Mouse (Mus musculus): ENCODE results near the gene Neurl3.

The Neurl3 gene

DNA sequence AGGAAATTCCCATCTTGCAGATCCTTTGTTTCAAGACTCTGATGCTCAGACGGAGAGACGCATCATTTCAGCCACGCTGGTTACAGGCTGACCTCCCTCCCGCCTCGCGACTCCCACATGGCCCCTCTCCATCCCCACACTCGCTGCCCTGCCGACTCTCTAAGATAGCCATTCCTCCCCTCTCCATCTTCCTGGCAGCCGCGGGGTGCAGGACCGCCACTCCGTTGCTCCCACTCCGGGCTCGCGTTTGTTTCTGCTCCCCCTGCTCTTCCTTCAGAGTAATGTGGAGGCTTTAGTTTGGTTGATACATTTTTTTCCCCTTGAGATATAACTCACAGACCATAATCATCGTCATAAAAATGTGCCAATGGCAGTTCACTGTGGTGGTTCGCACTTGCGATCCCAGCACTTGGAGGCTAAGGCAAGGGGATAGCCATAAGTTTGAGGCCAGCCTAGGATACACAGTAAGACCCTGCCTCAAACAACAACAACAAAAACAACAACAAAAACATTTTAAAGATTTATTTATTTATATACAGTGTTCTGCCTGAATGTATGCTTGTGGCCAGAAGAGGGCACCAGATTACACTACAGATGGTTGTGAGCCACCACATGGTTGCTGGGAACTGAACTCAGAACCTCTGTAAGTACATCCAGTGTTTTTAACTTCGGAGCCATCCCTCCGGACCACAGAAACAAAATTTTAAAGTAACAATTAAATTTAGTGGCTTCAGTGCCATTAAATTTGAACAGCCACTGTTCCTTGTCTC, 18.4 kb downstream of the Neurl3 start:
- DNase-seq (ENCODE audit: low read depth, low spot score): no peak
- no peaks in the 10 kb centered on the region for H3K27me3 ChIP-seq (ENCODE audit: control insufficient read depth, insufficient read depth, low read length, poor library complexity, severe bottlenecking)
- H3K36me3 ChIP-seq (ENCODE audit: control insufficient read depth, insufficient read depth, low read length, poor library complexity, severe bottlenecking): no peaks in the 10 kb centered on the region

DNA sequence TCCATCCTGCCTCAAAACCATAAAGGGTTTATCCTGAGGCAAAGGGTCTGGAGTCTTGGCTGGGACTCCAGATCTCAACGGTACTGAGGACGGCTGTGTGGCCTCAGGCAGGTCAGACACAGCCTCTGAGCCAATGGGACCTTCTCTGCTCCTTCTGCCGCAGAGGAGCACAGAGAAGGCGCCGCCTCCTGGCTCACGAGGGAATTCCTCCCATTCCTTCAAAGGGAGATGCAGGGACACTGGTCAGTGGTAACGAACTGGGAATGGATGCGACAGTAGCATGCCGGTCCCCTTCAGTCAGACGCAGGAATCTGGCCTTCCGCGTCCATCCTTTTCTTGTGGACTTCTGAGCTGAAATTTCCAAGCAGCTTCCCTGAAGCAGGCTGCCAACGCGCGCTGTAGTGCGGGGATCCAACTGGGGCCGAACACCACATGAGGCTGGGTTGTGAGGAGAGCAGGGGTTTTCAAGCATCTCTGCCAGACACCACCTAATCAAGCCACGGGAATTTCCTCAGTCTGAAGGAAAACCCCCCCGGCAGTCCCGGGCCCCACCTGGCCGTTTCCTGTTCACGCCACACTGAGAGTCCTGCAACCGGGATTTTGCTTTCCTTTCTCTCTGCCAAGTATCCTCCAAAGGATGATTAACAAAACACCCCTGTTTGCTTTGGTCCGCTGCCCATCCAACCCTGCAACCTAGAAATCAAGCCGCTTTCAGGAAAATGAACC, 19.7 kb downstream of the Neurl3 start:
- Histone ChIP-seq H3K27me3 (ENCODE audit: control insufficient read depth, insufficient read depth, low read length, poor library complexity, severe bottlenecking) (no peaks in the 10 kb centered on the region), H3K36me3 (ENCODE audit: control insufficient read depth, insufficient read depth, low read length, poor library complexity, severe bottlenecking) (no peaks in the 10 kb centered on the region)
- no peak for DNase-seq (ENCODE audit: low read depth, low spot score)

DNA sequence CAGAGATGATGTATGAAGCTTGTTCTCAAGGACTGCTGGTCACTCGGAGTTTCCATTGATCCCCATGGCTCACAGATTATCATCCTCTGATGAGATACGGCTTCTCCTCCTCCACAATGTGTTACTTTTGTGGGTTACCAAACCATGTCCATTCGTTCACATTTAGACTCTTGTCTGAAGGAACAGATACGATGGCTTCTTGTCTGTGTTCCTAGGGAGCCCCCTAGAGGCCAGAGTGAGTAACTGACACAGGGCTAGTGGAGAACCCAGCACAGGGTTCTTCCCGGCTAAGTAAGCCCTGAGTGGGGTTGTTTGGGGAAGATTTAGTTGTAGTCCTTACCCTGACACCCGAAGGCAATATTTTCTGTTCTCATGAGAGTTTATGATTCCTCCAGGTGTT, 21.7 kb downstream of the Neurl3 start:
- peak; percentile 88 for DNase-seq (ENCODE audit: low read depth, low spot score)
- Histone ChIP-seq H3K27me3 (ENCODE audit: control insufficient read depth, insufficient read depth, low read length, poor library complexity, severe bottlenecking) (no peaks in the 10 kb centered on the region; the same call in 1 of the 2 replicates), H3K36me3 (ENCODE audit: control insufficient read depth, insufficient read depth, low read length, poor library complexity, severe bottlenecking) (no peaks in the 10 kb centered on the region)

DNA sequence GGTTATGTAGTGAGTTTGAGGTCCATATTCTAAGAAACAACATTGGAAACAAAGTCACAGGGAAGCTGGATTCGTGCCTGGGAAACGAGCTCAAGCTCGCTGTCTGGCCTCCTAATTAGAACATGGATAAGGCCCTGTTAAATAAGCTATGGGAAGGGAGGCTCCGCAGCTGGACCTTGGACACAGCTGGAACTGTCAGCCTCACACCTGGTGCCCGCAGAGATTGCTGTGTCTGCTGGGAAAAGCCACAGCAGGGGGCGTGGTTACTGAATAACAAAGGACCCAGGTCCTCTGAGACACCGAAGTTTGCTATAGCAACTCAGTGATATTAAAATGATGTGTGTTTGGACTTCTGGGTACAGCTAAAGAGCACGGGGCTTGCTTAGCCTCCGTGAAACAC, 23.1 kb downstream of the Neurl3 start:
- DNase-seq (ENCODE audit: low read depth, low spot score): no peak
- no peaks in the 10 kb centered on the region; the same call in 1 of the 2 replicates for H3K27me3 ChIP-seq (ENCODE audit: control insufficient read depth, insufficient read depth, low read length, poor library complexity, severe bottlenecking)
- no peaks in the 10 kb centered on the region for H3K36me3 ChIP-seq (ENCODE audit: control insufficient read depth, insufficient read depth, low read length, poor library complexity, severe bottlenecking)

DNA sequence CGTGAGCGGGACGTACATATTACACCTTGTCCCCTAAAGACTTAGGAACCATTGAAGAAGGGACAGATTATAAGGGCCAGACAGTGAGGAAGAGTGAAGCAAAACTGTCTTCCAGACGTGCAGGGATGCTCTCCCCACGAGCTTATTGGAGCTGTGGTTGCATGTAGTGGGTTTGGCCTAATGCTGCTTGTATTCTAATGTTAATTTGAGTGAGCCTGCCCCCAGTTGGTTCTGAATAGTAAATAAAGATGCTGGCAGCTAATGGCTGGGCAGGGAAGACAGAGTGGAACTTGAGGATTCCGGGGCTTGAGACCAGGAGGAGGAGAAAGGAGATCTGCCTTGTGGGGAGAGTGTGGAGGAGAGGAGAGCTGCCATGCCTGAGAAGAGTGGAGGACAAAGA, 27.8 kb downstream of the Neurl3 start:
- Histone ChIP-seq H3K27me3 (ENCODE audit: control insufficient read depth, insufficient read depth, low read length, poor library complexity, severe bottlenecking) (no peaks in the 10 kb centered on the region; the same call in 1 of the 2 replicates), H3K36me3 (ENCODE audit: control insufficient read depth, insufficient read depth, low read length, poor library complexity, severe bottlenecking) (no peaks in the 10 kb centered on the region)
- no peak for DNase-seq (ENCODE audit: low read depth, low spot score)

DNA sequence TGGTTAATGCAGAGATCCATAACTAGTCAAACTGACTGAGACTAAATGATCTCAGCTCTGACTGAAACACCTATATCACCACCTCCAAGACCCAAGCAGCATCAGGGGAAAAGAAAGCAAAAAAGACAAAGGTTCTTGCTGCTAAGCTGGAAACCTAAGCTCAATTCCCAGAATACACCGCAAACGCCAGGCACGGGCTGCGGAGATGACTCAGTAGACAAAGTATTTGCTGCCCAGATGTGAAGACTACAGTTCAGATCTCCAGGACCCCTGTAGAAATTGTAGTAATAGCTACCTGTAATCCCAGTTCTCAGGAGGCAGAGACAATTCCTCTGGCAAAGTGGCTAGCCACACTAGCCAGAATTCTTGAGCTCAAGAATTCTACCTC, 29.7 kb downstream of the Neurl3 start:
- Histone ChIP-seq H3K27me3 (ENCODE audit: control insufficient read depth, insufficient read depth, low read length, poor library complexity, severe bottlenecking) (no peaks in the 10 kb centered on the region; the same call in 1 of the 2 replicates), H3K36me3 (ENCODE audit: control insufficient read depth, insufficient read depth, low read length, poor library complexity, severe bottlenecking) (no peaks in the 10 kb centered on the region)
- no peak for DNase-seq (ENCODE audit: low read depth, low spot score)

DNA sequence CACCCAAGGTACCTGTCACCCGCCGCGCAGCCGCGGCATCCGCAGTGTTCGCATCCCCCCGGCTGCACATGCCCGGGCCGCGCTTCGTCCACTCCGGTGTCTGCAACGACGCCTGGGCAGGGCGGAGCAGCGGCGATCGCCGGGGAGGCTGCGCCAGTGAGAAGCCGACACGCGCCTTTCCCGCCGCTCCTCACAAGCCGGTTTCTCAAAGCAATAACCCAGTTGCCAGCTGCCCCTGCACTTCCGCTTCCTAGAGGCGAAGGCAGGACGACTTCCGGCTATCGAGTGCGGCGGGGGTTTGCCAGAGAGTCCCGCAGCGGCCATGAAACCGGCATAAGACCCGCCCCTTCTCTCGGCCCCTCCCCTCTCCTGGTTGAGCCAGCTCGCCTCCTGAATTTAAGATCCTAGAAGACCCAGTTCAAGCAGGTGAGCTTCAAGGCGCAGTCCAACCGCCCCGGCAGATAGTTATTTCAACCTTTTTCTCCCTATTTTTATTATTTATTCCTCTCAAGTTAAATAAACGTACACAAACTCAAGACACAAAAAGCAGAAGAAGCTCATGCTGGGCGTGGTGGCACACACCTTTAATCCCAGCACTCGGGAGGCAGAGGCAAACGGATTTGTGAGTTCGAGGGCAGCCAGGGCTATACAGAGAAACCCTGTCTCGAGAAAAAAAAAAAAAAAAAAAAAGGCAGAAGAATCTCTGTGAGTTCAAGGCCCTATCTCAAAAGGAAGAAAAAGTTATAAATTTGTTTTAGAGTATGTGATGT, 30.2 kb downstream of the Neurl3 start, which contains the start of gene Uggt1:
Gene Uggt1, minus strand, starts transcription at position 663 of the 770 bp plus-strand sequence.
- Histone ChIP-seq H3K27me3 (ENCODE audit: control insufficient read depth, insufficient read depth, low read length, poor library complexity, severe bottlenecking) (no peaks in the 10 kb centered on the region; the same call in 1 of the 2 replicates), H3K36me3 (ENCODE audit: control insufficient read depth, insufficient read depth, low read length, poor library complexity, severe bottlenecking) (no peaks in the 10 kb centered on the region)
- DNase-seq (ENCODE audit: low read depth, low spot score): peak; percentile 93

DNA sequence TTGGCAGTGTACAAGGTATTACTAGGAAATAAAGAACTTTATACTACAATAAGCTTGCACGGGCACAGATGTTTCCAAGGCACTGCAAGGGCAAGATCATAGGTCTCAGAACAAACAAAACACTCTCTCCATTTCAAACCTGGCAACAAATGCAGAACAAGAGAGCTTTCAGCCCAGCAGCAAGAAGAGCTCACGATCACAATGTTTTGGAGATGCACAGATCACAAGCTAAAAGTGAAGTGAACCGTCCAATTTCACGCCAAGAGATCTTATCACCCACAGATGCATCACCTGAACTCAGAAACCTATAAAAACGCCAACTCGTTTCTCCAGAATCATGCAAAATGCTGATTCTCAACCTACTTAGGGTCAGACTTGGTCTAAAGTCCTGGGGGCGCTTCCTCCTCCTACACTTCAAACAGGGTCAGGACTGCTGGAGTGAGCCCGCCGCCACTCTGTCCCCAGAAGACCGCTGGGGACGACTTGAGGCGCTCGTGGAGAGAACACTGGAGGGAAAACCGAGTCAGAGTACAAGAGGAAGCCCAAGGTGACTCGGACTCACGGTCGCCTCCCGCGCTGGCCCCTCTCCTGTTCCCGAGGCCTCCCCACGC, 30.9 kb downstream of the Neurl3 start:
- Histone ChIP-seq H3K27me3 (ENCODE audit: control insufficient read depth, insufficient read depth, low read length, poor library complexity, severe bottlenecking) (no peaks in the 10 kb centered on the region; the same call in 1 of the 2 replicates), H3K36me3 (ENCODE audit: control insufficient read depth, insufficient read depth, low read length, poor library complexity, severe bottlenecking) (no peaks in the 10 kb centered on the region)
- DNase-seq (ENCODE audit: low read depth, low spot score): no peak

DNA sequence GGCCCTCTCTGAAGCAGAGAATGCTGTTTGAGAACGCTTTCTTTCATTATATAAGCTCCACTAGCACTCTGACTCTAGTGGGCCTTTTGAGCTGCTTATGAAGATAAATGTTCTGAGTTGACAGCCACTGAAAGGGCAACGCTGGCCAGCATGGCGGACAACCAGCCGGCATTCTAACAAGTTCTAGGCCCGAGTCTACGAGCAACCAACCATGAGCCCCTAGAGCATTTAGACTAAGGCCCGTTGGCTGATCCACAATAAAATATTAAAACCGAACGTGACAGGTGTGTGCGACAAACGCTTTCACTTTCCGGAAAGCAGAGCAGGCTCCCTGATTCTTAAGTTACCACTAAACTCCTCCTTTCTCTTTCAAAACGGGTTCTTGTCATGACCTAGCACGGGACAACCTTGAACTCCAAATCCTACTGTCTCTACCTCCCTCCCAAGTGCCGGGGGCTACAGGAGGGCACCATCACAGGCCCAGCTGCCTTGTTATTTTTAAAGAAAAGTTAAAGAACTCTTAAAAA, 32.5 kb downstream of the Neurl3 start:
- DNase-seq (ENCODE audit: low read depth, low spot score): no peak
- H3K27me3 ChIP-seq (ENCODE audit: control insufficient read depth, insufficient read depth, low read length, poor library complexity, severe bottlenecking): no peaks in the 10 kb centered on the region
- H3K36me3 ChIP-seq (ENCODE audit: control insufficient read depth, insufficient read depth, low read length, poor library complexity, severe bottlenecking): no peaks in the 10 kb centered on the region

DNA sequence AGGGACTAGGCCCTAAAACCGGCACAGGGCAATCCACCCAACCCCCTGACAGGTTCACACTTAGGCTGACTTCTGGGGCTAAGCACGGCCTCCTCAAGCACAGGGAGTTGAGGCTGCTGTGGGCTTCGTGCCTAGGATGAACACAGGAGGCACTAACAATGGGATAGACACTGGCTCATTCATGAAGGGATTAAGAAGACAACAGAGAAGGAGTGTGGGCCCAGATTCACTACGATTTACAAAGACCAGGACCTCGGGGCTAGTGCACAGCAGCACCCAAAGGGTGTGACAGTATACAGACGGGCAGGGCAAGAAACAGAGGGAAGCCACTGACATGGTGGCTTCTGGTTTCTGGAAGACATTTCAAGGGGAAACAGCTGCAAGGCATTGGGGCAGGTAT, 34.3 kb downstream of the Neurl3 start:
- no peak for DNase-seq (ENCODE audit: low read depth, low spot score)
- Histone ChIP-seq H3K27me3 (ENCODE audit: control insufficient read depth, insufficient read depth, low read length, poor library complexity, severe bottlenecking) (no peaks in the 10 kb centered on the region), H3K36me3 (ENCODE audit: control insufficient read depth, insufficient read depth, low read length, poor library complexity, severe bottlenecking) (peaks cover 3% of the 10 kb centered on the region; the same call in 1 of the 2 replicates)

DNA sequence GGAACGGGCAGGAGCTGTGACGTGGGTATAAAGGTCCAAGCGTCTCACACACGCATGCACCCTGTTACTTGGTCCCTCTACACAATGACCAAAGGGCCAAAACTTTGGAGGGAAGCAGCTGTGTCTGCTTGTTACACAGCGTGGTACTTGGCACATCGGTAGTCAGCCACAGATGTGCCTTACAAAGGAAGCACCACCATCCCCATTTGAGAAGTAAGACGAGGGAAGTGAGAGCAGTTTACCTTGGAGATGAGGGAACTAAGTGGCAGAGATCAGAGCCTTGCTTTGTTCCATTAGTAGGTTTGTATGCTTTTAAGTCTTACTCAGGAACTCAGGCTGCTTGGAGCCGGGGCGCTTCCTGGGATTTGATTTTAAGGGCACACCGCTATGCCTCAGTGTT, 35.1 kb downstream of the Neurl3 start:
- H3K36me3 ChIP-seq (ENCODE audit: control insufficient read depth, insufficient read depth, low read length, poor library complexity, severe bottlenecking): peaks cover 3% of the 10 kb centered on the region
- no peak for DNase-seq (ENCODE audit: low read depth, low spot score)
- no peaks in the 10 kb centered on the region for H3K27me3 ChIP-seq (ENCODE audit: control insufficient read depth, insufficient read depth, low read length, poor library complexity, severe bottlenecking)

DNA sequence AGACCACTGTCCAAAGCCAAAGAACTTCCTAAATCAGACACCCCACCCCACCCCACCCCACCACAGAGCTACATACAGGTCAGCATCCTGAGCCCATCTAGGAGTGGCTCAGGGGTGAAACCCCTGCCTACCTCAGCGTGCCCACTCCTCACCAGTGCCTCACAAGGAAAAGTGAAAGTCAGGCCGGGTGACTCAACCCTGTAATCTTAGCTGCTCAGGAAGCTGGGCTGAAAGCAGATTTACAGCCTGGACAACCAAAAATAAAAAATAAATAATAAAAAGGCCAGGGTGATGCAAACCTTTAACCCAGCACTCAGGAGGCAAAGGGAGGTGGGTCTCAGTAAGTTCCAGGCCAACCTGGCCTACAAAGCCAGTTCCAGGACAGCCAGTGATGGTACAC, 38.6 kb downstream of the Neurl3 start:
- H3K27me3 ChIP-seq (ENCODE audit: control insufficient read depth, insufficient read depth, low read length, poor library complexity, severe bottlenecking): no peaks in the 10 kb centered on the region
- peaks cover 10% of the 10 kb centered on the region for H3K36me3 ChIP-seq (ENCODE audit: control insufficient read depth, insufficient read depth, low read length, poor library complexity, severe bottlenecking)
- no peak for DNase-seq (ENCODE audit: low read depth, low spot score)

DNA sequence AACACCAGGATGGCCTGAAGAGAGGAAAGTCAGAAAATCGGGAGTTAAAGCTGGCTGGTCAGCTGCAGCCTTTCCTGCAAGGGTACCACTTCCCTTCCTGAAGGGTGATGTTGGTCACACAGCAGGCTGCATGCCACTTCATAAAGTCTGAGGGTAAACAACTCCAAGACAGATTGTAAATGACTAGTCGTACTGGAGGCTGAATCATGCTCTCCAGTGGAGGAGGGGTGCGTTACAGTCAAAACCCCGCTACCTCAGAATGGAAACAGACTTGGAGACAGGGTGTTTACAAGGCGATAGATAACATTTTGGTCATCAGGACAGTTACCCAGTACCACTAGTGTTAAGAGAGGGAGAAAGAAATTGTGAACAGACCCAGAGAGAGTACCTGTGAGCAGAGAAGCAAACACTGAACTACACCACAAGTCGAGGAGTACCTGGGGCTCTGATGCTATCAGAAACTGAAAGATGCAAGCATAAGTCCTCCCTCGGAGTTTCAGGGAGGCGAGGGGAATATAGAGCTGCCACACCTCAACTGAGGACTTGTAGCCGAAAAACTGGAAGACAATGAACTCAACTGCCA, 39.3 kb downstream of the Neurl3 start:
- Histone ChIP-seq H3K36me3 (ENCODE audit: control insufficient read depth, insufficient read depth, low read length, poor library complexity, severe bottlenecking) (peaks cover 13% of the 10 kb centered on the region), H3K27me3 (ENCODE audit: control insufficient read depth, insufficient read depth, low read length, poor library complexity, severe bottlenecking) (no peaks in the 10 kb centered on the region)
- no peak for DNase-seq (ENCODE audit: low read depth, low spot score)

DNA sequence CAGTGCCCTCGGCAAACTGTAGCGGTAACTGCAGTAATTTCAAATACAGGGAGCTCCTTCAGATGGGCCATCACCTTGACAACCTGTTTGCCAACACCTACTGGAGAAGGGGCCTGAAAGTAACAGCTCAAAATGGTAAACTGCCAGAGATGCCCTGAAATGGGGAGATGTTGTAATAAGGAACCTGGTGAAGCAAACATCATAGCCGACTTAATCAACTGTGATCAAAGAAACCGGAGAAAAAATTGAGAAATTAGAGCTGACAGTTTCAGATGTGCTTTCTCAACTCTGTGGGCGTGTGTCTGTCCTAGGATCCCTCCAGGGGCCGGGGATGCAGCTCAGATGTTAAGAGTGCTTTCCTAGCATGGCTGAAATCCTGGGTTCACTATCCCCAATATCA, 41.3 kb downstream of the Neurl3 start:
- no peak for DNase-seq (ENCODE audit: low read depth, low spot score)
- Histone ChIP-seq H3K36me3 (ENCODE audit: control insufficient read depth, insufficient read depth, low read length, poor library complexity, severe bottlenecking) (peaks cover 18% of the 10 kb centered on the region), H3K27me3 (ENCODE audit: control insufficient read depth, insufficient read depth, low read length, poor library complexity, severe bottlenecking) (no peaks in the 10 kb centered on the region)

Measured in splenic B cell, adult 2 months (primary cell).